Mouse (Mus musculus): ENCODE data around the gene Ndrg4.
"Not testable (repeated sequence)": the region's sequence is repeated elsewhere in the genome, so short reads cannot be mapped to it uniquely, and the experiment has no call there.

The Ndrg4 gene

DNA sequence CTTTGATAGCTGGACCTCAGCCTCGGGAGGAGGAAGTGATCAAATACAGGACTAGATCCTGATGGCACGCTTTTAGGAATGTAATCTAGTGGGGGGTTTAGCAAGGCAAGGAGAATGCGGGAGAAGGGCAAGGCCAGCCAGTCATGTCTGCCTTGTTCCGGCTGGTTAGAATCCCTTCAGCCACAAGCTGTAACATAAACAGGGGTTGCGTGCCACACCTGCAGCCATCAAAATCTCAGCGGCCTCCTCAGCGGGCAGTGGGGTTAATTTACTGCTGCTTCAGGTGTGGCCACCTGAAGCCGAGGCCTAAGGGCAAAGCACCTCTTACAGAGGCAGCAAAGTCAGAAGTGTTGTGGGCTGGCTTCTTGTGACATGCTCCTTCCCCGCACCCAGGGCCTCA is at the start of gene Ndrg4:
Ndrg4 (plus strand) TSS at position 350 of the 400 bp plus-strand sequence.
- DNase-seq (ENCODE audit: low spot score in 2 of 2), result no peak

DNA sequence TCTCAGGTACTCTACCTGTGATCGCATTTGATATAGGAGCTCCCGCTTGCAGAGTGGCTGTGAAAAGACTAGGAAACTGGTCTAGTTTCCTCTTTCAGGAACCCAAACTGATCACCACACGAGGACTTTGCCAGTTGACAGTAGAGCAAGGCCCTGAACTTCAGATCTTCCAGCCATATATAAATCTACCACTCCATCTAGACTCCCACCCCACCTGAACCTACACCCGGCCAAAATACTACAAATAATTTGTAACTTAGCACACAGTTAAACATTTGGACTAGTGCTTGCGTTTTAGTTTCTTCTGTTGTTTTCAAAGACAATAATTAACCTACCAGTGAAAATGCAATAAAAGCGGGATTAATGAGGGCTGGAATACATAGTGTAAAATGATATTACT is 43.9 kb upstream of the Ndrg4 start:
- DNase-seq (ENCODE audit: low spot score in 2 of 2), result no peak

DNA sequence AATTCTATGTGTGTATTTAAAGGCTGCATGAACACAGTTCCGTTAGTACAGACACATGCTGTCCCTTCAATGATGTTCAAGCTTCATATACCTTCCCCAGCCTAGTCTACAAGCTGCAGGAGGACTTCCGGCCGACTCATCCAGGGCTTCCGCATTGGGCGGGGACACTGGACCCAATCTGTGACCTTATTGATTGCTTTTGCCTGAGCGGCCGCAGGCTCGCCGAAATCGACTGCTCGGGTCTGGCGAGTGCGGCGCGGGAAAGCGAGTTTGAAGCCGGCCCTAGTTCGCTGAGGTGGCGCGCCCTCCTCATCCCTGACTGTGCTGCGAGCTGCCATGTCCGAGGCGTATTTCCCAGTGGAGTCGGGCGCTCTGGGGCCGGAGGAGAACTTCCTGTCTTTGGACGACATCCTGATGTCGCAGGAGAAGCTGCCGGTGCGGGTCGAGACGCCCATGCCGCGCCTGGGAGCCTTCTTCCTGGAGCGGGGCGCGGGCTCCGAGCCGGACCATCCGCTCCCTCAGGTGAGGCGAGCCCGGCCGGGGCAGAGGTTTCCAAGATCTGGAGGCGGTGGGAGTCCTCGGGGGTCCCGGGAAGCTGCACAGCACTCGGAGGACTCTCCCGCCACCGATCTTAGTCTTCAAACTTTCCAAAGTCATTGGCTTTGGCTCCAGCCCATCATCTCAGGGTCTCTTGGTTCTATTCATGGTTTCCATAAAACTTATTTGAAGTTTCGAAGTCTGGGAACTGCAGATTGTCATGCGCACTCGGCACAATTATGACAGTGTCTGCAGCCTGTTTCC is 43.3 kb upstream of the Ndrg4 start, which contains the start of gene Gins3:
Gins3 (plus strand) TSS at position 192 of the 801 bp plus-strand sequence.
- peak; percentile 84 to 93 for DNase-seq (ENCODE audit: low spot score in 2 of 2)

- DNase-seq (ENCODE audit: low spot score in 2 of 2), result no peak
Observed at GRCm38 (mm10) chr8:95634063-95634340, 42.8 kb upstream of the Ndrg4 start.

DNA sequence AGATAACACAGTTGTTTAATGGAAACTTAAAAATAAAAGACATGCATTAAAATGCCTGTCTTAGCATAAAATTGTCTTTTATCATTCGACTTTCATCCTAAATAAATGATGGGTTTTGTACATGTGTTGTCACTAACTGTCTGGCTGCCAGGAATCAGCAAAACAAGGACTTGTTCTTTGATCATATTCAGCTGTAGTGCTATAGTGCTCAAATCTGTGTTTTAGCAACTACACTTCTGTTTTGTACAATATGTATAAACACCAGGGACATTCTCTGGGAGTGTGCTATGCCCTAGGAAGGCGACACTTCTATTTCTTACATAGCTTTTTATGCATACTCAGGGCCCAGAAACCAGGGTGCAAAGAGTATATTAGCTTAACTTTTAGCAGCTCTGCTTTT is 31.8 kb upstream of the Ndrg4 start:
- no peak for DNase-seq (ENCODE audit: low spot score in 2 of 2)

DNA sequence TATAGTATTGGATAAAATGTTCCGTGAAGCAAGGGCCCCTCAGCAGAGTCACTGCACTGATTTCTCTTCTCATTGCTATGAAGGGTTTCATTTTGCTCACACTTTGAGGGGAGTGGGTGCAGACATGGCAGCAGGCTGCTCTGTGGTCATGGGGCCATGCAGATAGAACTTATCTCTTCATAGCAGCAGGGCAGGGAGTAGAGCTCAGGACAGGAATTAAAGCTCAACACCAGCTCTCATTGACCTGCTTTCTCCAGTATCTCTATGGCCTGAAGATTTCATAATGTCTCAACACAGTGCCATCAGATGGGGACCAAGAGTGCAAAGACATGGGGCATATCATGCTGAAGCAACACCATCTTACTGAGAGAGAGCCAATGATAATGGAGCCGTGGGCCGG is 28.5 kb upstream of the Ndrg4 start:
- no peak for DNase-seq (ENCODE audit: low spot score in 2 of 2)

DNA sequence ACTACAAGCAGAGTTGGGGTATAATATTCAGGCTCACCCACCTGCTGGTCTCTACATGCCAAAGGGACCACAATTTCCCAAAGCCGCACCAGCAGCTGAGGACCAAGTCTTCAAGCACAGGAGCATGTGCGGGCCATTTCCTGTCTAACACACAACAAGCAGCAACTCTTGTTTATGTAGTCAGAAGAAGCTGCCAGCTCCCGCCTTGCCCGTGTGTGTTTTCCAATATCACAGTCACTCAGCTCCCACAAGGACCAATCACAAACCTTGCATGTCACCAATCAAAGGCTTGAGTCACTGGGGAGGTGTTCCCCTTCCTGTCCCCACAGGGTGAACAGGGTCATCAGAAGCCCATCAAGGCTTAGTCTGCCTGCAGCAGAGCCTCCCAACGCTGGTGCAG is 23.4 kb upstream of the Ndrg4 start:
- DNase-seq (ENCODE audit: low spot score in 2 of 2), result no peak

- no peak for DNase-seq (ENCODE audit: low spot score in 2 of 2)
Observed at GRCm38 (mm10) chr8:95655831-95656230, 20.9 kb upstream of the Ndrg4 start.

DNA sequence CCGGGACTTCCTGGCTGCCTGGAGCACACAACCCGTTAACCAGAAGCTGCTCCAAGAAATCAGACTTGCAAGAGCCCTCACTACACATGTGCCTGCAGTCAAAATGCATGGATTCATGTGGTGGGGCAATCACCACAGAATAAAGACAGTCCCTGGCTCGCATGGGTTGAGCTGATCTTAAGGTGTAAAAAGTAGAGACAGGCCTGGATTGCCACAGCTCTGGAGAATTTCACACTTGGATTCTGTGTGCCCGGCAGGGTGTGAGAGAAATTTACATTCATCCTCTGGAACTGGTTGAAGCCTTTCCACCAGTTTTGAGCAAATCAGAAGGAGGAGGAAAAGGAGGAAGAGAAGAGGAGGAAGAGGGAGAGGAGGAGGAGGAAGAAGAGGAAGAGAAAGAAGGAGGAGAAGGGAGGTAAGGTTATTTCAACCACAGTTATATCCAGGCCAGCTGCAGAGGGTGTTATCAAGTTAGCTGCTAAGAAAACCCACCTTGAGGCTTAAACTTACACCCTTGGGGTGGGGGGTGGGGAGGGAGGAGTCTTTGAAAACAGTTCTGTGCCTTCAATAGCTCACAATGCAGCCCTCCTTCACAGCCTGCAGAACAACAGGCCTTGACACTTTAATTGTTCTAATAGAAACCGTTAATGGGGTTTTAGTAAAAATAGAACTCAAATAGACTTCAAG is 20.3 kb upstream of the Ndrg4 start:
- no peak for DNase-seq (ENCODE audit: low spot score in 2 of 2)

GRCm38 (mm10) chr8:95657523-95657922 is 19.3 kb upstream of the Ndrg4 start:
- no peak for DNase-seq (ENCODE audit: low spot score in 2 of 2)

DNA sequence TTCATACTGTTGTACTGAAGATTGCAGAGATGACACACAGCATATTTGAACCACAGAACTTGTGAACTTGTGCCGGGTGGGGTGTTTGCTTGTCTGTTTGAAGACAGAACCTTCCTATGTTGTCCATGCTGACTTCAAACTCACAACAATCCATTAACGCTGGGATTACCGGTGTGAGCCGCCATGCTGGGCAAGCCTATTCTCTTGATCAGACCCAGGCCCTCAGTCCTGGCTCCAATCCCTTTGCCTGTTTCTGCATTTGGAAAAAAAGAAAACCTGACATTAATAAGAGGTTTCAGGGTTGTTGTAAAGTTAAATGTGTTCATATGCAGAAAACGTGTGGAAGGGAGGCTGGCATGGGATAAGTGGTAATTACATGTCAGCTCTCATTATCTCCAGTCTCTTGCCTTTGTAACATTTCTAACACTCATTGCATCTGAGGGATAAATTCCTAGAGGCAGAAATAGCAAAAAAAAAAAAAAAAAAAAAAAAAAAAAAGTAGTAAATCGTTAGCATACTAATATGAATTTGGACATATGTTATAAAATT is 16.4 kb upstream of the Ndrg4 start:
- DNase-seq (ENCODE audit: low spot score in 2 of 2), result no peak

DNA sequence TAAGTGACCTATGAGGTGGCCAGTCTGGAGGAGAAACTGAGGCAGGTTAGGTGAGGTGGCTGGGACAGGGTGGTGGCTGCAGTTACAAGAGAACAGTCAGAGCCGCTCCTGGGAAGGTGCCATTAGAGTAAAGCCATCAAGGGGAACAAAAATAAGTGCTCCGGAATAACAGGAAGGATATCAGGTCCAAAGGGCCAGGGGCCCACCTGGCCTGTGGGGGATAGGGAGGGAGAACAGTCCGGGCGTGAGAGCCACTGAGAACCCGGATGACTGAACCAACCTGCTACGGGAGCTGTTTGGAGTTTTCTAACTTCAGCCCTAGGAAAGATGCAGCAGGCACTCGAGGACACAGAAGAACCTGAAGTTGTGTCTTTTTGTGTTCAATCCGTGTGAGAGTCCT is 15.7 kb upstream of the Ndrg4 start:
- no peak for DNase-seq (ENCODE audit: low spot score in 2 of 2)

DNA sequence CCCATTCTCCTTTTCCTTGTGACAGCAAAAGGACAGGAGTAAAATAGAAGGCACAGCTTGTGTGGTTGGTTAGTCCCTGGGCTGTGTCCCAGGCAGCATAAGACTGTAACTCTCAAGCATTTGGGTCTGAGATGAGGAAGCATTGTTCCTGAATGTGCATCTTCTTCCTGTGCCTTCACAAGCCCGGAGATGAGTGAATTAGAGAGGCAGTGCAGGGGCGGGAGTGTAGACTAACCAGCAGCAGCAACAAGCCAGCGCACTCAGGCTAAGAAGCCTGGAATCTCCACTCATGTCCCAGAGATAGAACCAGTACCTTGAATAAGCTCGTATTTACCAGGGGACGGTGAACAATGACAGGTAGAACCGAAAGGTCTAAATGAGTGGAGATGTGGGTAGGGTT is 15.2 kb upstream of the Ndrg4 start:
- DNase-seq (ENCODE audit: low spot score in 2 of 2), result no peak

DNA sequence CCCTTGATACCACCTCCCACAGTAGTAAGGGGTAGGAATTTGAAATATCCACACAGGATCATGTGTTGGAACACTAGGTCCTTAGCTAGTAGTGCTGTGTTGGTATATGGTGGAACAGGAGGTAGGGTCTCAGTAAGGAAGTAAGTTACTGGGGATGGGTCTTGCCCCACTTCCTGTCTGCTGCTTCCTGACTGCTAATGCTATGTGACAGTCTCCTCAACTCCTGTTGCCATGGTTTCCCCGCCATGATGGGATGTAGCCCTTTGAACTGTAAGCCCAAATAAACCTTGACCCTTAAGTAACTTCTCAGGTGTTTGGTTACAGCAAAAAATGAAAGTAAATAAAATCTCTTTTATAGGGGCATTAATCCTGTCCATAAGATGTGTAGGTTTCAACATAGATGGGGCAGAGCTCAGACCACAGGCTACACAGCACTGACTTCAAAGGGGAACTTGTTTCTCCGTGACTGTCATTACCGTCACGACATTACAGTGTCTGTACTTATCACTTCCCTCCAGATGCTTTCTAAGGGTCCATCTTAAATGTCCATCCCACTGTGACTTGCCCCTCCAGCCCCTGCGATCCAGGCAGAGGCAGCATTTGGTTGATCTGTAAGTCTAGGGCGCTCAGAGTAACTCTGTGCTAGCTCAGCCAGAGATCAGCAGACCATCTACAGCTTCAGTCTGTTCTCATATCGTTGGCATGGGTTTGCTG is 13.7 kb upstream of the Ndrg4 start:
- DNase-seq (ENCODE audit: low spot score in 2 of 2), result no peak

GRCm38 (mm10) chr8:95663599-95663949 is 13.2 kb upstream of the Ndrg4 start:
- no peak for DNase-seq (ENCODE audit: low spot score in 2 of 2)

DNA sequence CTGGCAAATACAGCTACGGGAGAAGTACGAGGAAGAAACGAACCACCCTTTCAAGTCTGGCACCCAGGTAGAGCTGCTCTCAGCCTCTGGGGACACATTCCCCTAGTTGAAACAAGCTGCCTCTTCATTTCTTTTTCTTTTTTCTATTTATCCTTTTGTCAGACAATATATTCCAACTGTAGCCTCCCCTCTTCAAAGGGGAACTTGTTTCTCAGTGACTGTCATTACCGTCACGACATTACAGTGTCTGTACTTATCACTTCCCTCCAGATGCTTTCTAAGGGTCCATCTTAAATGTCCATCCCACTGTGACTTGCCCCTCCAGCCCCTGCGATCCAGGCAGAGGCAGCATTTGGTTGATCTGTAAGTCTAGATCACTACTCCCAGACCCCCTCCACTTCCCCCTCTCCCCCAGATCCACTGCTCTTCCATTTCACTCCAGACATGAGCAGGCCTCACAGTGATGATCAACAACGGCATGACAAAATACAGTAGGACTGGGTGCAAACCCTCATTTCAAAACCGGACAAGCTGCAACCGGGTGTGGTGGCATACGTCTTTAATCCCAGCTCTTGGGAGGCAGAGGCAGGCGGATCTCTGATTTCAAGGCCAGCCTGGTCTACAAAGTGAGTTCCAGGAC is 10.8 kb upstream of the Ndrg4 start:
- not testable (repeated sequence) for DNase-seq (ENCODE audit: low spot score in 2 of 2)

DNA sequence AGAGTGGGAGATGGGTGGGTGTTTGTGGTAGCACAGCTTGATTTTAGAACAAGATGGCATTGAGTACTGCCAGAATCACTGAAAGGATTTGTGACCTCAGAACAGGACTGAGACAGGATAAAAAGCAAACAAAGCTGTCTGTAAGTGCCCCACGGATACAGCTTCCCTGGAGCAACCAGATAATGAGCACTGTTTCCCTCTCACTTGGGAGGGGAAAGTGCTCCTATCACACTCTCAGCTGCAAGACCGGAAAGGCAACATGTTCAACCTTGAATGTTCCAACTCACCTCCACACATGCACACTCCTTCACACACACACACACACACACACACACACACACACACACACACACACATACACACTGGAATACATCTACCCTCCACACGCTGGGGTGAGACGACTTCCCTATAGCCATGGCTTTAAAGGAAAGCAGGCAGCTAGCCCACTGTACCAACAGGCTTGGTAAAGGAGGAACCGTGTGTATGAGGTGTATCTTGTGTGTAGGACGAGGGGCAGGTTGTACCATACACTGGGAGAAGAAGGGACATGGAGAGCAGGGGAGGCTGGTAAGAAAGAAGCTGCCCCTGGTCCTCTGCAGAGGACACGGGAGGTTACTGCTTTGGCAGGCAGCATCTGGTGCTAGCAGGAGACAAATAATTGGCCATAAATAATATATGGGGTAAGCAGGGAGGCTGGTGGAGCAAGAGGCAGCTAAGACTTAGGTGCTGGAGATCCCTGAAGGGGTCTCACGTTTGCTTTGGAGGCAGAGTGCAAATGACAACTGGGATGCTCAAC is 8.4 kb upstream of the Ndrg4 start:
- DNase-seq (ENCODE audit: low spot score in 2 of 2), result no peak

GRCm38 (mm10) chr8:95669967-95670366 is 6.8 kb upstream of the Ndrg4 start:
- DNase-seq (ENCODE audit: low spot score in 2 of 2), result no peak

- DNase-seq (ENCODE audit: low spot score in 2 of 2), result no peak
Observed at GRCm38 (mm10) chr8:95671861-95672260, 4.9 kb upstream of the Ndrg4 start.

DNA sequence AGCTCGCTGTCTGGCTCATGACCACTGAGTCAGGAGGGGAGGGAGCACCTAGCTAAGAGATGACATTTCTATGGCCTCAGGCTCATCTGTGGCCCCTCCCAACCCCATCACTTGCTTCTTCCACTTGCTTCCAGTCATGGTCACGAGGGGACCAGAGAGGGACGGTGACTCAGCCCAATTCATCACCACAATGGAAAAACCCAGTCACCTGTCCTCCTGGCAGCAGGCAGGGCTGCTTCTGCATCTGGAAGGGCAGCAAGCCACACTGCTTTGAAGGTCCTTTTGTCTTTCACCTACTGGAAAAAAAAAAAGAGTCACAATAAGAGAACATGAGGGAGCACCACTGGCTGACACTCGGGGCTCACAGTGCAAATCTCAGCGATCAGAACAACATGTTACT is 4.0 kb upstream of the Ndrg4 start:
- DNase-seq (ENCODE audit: low spot score in 2 of 2), result no peak

DNA sequence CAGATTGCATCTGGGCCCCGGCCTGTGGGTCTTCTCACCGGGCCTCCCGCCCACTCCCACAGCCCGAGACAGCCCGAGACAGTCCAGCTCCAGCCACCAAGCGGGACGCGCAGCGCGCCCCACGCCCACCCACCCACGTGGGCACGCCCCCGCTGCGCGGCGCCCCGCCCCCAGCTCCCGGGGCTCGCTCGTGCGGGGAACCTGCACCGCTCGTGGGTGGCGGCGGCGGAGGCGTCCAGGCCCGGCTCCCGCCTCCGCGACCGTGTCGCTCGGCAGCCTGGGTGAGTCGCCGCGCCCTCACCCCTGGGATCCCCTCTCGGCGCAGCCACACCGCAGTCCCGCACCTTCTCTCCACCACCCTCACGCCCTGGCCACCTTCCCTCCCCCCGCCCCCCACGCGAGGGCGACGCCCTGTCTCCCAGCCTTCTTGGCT is 827 bp downstream of the Ndrg4 start:
- no peak for DNase-seq (ENCODE audit: low spot score in 2 of 2)

Measured in heart, adult 9 months (tissue).